ENCODE assay signal across 19 mouse cellular contexts in the genomic region with DNA sequence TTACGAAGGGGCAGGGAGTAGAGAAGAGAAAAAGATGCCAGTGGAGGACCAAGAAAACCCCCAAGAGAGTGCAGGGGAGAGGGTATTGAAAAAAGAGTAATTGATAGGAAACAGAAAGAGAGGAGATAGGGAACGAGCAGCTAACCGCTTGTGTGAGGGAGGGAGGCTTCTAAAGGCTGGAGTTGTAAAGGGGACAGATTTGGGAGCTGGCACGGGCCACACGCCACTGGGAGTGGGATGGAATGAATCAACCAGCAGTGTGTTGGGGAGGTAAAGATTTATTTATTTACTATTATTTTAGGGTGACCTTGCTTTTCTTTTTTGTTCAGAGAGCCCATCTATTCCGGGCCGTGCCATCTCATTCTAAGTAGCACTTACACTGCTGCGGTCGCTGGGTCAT. TPM values are rescaled to one million over a fixed set of nuclear protein-coding genes. Genes with fewer than 3 reads are reported as not detected.
DNase-seq lines count a peak whose midpoint lies in the region; ATAC-seq and TF ChIP-seq lines count a peak whose summit lies in the region.
"Had no signal": no experiment of that assay in that cellular context is flagged by ENCODE, and none has a peak within 500 bp of the region (broad histone marks: within the 10 kb centered on the region; RNA-seq: fewer than 3 reads in every experiment).

No protein-coding gene starts in this region.

- no peak for TF ChIP-seq CTCF in cerebellum, adult 2 months (IDR thresholded peaks at IDR 0.05; ENCODE audit: borderline replicate concordance, insufficient read depth, low read depth, low read length)

- H3K36me3 ChIP-seq in forebrain, embryonic 15.5 days = no peaks in the 10 kb centered on the region
- H3K36me3 ChIP-seq in hindbrain, embryonic 16.5 days (ENCODE audit: control insufficient read depth, insufficient read depth, low read length) = no peaks in the 10 kb centered on the region
- H3K36me3 ChIP-seq in midbrain, embryonic 16.5 days (ENCODE audit: control insufficient read depth, insufficient read depth, low read length) = no peaks in the 10 kb centered on the region
- H3K36me3 ChIP-seq: embryonic facial prominence, embryonic 13.5 days; heart, embryonic 12.5 days; limb, embryonic 15.5 days had no signal

- H3K4me2 ChIP-seq in forebrain, embryonic 15.5 days (replicated peaks) = peak overlapping the region; percentile 12; the same call in 1 of the 2 replicates
- no peak overlapping the region for H3K4me2 ChIP-seq in hindbrain, embryonic 16.5 days (ENCODE audit: low read length)
- peak overlapping the region; percentile 32; the same call in 1 of the 2 replicates for H3K4me2 ChIP-seq in midbrain, embryonic 16.5 days (ENCODE audit: low read length)
- H3K4me2 ChIP-seq: embryonic facial prominence, embryonic 13.5 days; heart, embryonic 12.5 days; limb, embryonic 15.5 days had no signal

- no peak for TF ChIP-seq POLR2A in cerebellum, adult 2 months (IDR thresholded peaks at IDR 0.05; ENCODE audit: borderline replicate concordance, insufficient read depth, low read length)

- ATAC-seq in forebrain, embryonic 15.5 days (replicated peaks) = no peak
- no peak for ATAC-seq in hindbrain, embryonic 16.5 days
- ATAC-seq in midbrain, embryonic 16.5 days = no peak

- peak; percentile 20 for DNase-seq in cerebellum, adult 8-10 months
- no peak for DNase-seq in cerebellum, adult 2 months
- DNase-seq in gastrocnemius, postnatal 36 days = no peak
- no peak for DNase-seq in right cerebral cortex, postnatal 25 days
- no peak for DNase-seq in gastrocnemius, postnatal 25 days
- DNase-seq: adrenal gland, postnatal 25 days; gastrocnemius, postnatal 14 days; heart, postnatal 36 days; kidney, adult 18-20 months; lung, adult 18-20 months; lung, postnatal 36 days; right cerebral cortex, adult 18-20 months; thymus, postnatal 4 days had no signal

- 0 out of 2 replicates have a peak overlapping the region, but pooled peaks have one; percentile 16 for H3K9ac ChIP-seq in forebrain, embryonic 15.5 days (replicated peaks)
- peak overlapping the region; percentile 53 for H3K9ac ChIP-seq in hindbrain, embryonic 16.5 days (ENCODE audit: low read depth, low read length)
- H3K9ac ChIP-seq in midbrain, embryonic 16.5 days (ENCODE audit: low read depth, low read length) = peak overlapping the region; percentile 64
- H3K9ac ChIP-seq: embryonic facial prominence, embryonic 13.5 days; heart, embryonic 12.5 days; limb, embryonic 15.5 days had no signal

- H3K27me3 ChIP-seq in cerebellum, adult 2 months (ENCODE audit: control insufficient read depth, insufficient read depth, low read length) = no peaks in the 10 kb centered on the region
- H3K27me3 ChIP-seq in forebrain, embryonic 15.5 days = peaks cover 12% of the 10 kb centered on the region; the same call in 1 of the 2 replicates
- H3K27me3 ChIP-seq in hindbrain, embryonic 16.5 days (replicated peaks; ENCODE audit: control insufficient read depth, insufficient read depth, low read length) = peaks cover 2% of the 10 kb centered on the region; the same call in 1 of the 2 replicates
- H3K27me3 ChIP-seq in midbrain, embryonic 16.5 days (ENCODE audit: control insufficient read depth, insufficient read depth, low read depth, low read length) = peaks cover 3% of the 10 kb centered on the region; the same call in 1 of the 2 replicates

- H3K4me3 ChIP-seq in cerebellum, adult 2 months (replicated peaks; ENCODE audit: insufficient read depth, low read depth, low read length) = no peak overlapping the region
- no peak overlapping the region for H3K4me3 ChIP-seq in forebrain, embryonic 15.5 days
- H3K4me3 ChIP-seq in hindbrain, embryonic 16.5 days (ENCODE audit: low read length) = no peak overlapping the region
- H3K4me3 ChIP-seq in midbrain, embryonic 16.5 days (ENCODE audit: low read depth, low read length) = no peak overlapping the region
- H3K4me3 ChIP-seq: heart, embryonic 12.5 days; limb, embryonic 15.5 days had no signal

- WGBS in cerebellum, adult 2 months = 92% methylated on average over 9 of the region's 9 CpGs
- 19% methylated on average over 9 of the region's 9 CpGs for WGBS in forebrain, embryonic 15.5 days
- WGBS in hindbrain, embryonic 16.5 days = 23% methylated on average over 9 of the region's 9 CpGs
- 20% methylated on average over 9 of the region's 9 CpGs for WGBS in midbrain, embryonic 16.5 days

- intact Hi-C loops in gastrocnemius, postnatal 36 days (cut with DNase I) = no loop called here

- no peaks in the 10 kb centered on the region for H3K9me3 ChIP-seq in forebrain, embryonic 15.5 days
- H3K9me3 ChIP-seq in hindbrain, embryonic 16.5 days (ENCODE audit: control insufficient read depth, low read length) = no peaks in the 10 kb centered on the region
- no peaks in the 10 kb centered on the region for H3K9me3 ChIP-seq in midbrain, embryonic 16.5 days (replicated peaks; ENCODE audit: control insufficient read depth, low read length, poor library complexity, severe bottlenecking)
- H3K9me3 ChIP-seq: embryonic facial prominence, embryonic 13.5 days; heart, embryonic 12.5 days; limb, embryonic 15.5 days had no signal

- no peak overlapping the region for H3K27ac ChIP-seq in cerebellum, adult 2 months (ENCODE audit: insufficient read depth, low read length)
- H3K27ac ChIP-seq in forebrain, embryonic 15.5 days (replicated peaks) = peak overlapping the region; percentile 99
- peak overlapping the region; percentile 93 for H3K27ac ChIP-seq in hindbrain, embryonic 16.5 days (ENCODE audit: low read depth, low read length)
- peak overlapping the region; percentile 98 for H3K27ac ChIP-seq in midbrain, embryonic 16.5 days (ENCODE audit: low read length)
- H3K27ac ChIP-seq: embryonic facial prominence, embryonic 13.5 days; limb, embryonic 15.5 days had no signal

- peaks cover 6% of the 10 kb centered on the region for H3K4me1 ChIP-seq in cerebellum, adult 2 months (ENCODE audit: control insufficient read depth, insufficient read depth, low read length)
- H3K4me1 ChIP-seq in forebrain, embryonic 15.5 days = peaks cover 64% of the 10 kb centered on the region
- H3K4me1 ChIP-seq in hindbrain, embryonic 16.5 days (ENCODE audit: control insufficient read depth, insufficient read depth, low read depth, low read length) = peaks cover 45% of the 10 kb centered on the region
- peaks cover 52% of the 10 kb centered on the region for H3K4me1 ChIP-seq in midbrain, embryonic 16.5 days (ENCODE audit: control insufficient read depth, insufficient read depth, low read length)

RNA-seq across cellular contexts. Expression of a gene that starts 22.9 kb away (rescaled TPM):
- polyA plus RNA-seq in cerebellum, adult 2 months (2012; rRNA removed) = 55.8 and 56.0 TPM in 2 replicates
- polyA plus RNA-seq in forebrain, embryonic 15.5 days (2015; fragmentation: Nextera tagmentation; extraction: Ambion mirVana) = 72.1 and 74.5 TPM in 2 replicates
- polyA plus RNA-seq in hindbrain, embryonic 16.5 days (2015; fragmentation: Nextera tagmentation; extraction: Ambion mirVana) = 34.6 and 40.9 TPM in 2 replicates
- polyA plus RNA-seq in midbrain, embryonic 16.5 days (2015; fragmentation: Nextera tagmentation; extraction: Ambion mirVana) = 38.3 and 38.7 TPM in 2 replicates
- total RNA-seq in gastrocnemius, postnatal 36 days (2021) = 10 to 100 TPM; 57.9 to 72.7 TPM
- total RNA-seq in gastrocnemius, postnatal 25 days (2021) = 10 to 100 TPM; 58.1 to 58.3 TPM
